Mouse (Mus musculus) limb, embryonic 15.5 days (tissue): ENCODE data around the gene Bola3. TPM values are rescaled to one million over a fixed set of nuclear protein-coding genes. Genes with fewer than 3 reads are reported as not detected.

Experiments used
- ATAC-seq: fragments of 200-750 bp; cut with Nextera tagmentation; 2 replicates; pipeline ENCODE4 v1.8.0; 2017; ENCODE audit warnings: low read depth, moderate TSS enrichment; ENCODE audit not compliant: insufficient number of reproducible peaks, low FRiP score, low TSS enrichment
- H3K27ac ChIP-seq: fragments of 300-500 bp; sonication (generic); 2 replicates; pipeline ENCODE4 v1.5.1; 2015; ENCODE audit warnings: moderate library complexity, mild to moderate bottlenecking, inconsistent platforms
- H3K27me3 ChIP-seq: fragments of 300-500 bp; sonication (generic); 2 replicates; pipeline ENCODE4 v1.6.1; 2015; ENCODE audit warnings: inconsistent platforms
- H3K36me3 ChIP-seq: fragments of 300-500 bp; sonication (generic); 2 replicates; pipeline ENCODE4 v1.6.1; 2015; ENCODE audit warnings: inconsistent platforms
- H3K4me1 ChIP-seq: fragments of 300-500 bp; sonication (generic); 2 replicates; pipeline ENCODE4 v1.6.1; 2015; ENCODE audit warnings: inconsistent platforms
- H3K4me2 ChIP-seq: fragments of 300-500 bp; sonication (generic); 2 replicates; pipeline ENCODE4 v1.6.1; 2015; ENCODE audit warnings: mild to moderate bottlenecking, inconsistent platforms
- H3K4me3 ChIP-seq: fragments of 300-500 bp; sonication (generic); 2 replicates; pipeline ENCODE4 v1.5.1; 2015; ENCODE audit warnings: mild to moderate bottlenecking, inconsistent platforms
- H3K9ac ChIP-seq: fragments of 300-500 bp; sonication (generic); 2 replicates; pipeline ENCODE4 v1.6.1; 2015; ENCODE audit warnings: inconsistent platforms
- H3K9me3 ChIP-seq: fragments of 300-500 bp; sonication (generic); 2 replicates; pipeline ENCODE4 v1.6.1; 2016; ENCODE audit warnings: inconsistent platforms
- WGBS: fragments of 180-500 bp; shearing (Covaris S2); methylation state at CpG from one replicate; pipeline ENCODE4 v1.1.7; 2015; 5-methylcytosine and 5-hydroxymethylcytosine counted together
- polyA plus RNA-seq: library from polyadenylated mRNA; unstranded; fragments of >200 nt; fragmentation: Nextera tagmentation; extraction: Ambion mirVana; gene quantifications from 2 replicates; pipeline ENCODE4 v1.2.1, GENCODE M21; 2015

The Bola3 gene
- polyA plus RNA-seq, 1 experiment from 2014 or later = 104 TPM

GRCm38 (mm10) chr6:83373704-83374300 lies 24.9 kb downstream of the Bola3 start:
- Histone ChIP-seq H3K27me3 (no peaks in the 10 kb centered on the region), H3K4me3 (no peak overlapping the region), H3K4me1 (no peaks in the 10 kb centered on the region), H3K4me2 (no peak overlapping the region), H3K9ac (no peak overlapping the region), H3K9me3 (no peaks in the 10 kb centered on the region), H3K36me3 (peaks cover 98% of the 10 kb centered on the region), H3K27ac (no peak overlapping the region)
- 88% methylated on average over 9 of the region's 9 CpGs for WGBS
- ATAC-seq = no peak

GRCm38 (mm10) chr6:83381510-83382491 lies 32.9 kb downstream of the Bola3 start:
- Histone ChIP-seq H3K9me3 (no peaks in the 10 kb centered on the region), H3K4me1 (no peaks in the 10 kb centered on the region), H3K9ac (no peak overlapping the region), H3K36me3 (peaks cover 79% of the 10 kb centered on the region), H3K27ac (no peak overlapping the region), H3K27me3 (no peaks in the 10 kb centered on the region), H3K4me3 (no peak overlapping the region), H3K4me2 (no peak overlapping the region)
- no peak for ATAC-seq
- 87% methylated on average over 10 of the region's 10 CpGs for WGBS

DNA sequence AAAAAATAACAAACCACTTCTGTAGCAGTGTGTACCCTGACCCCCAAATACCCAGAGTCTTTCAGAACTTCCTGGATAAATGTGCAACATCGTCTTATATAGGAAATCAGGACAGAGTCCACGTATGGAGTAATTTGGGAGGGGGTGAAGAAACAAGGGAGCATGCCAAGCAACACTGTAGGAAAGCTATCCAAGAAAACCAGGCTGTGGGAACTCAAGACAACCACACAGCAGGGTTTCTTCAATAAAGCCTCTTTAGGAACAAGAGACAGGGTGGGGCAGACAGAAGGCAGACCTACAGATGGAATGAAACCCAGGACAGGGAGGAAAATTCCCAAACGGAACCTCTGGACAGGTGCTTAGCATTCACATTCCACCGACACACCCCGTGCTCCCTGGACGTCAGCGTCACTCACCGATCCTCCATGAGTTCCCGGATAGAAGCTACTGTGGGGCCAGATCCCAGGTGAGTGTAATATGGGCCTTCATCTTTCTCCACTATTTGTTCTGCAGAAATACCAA lies 36.7 kb downstream of the Bola3 start:
- Histone ChIP-seq H3K4me1 (0 out of 2 replicates have a peak, but pooled peaks cover 1% of the 10 kb centered on the region), H3K9me3 (no peaks in the 10 kb centered on the region), H3K4me2 (no peak overlapping the region), H3K36me3 (peaks cover 43% of the 10 kb centered on the region), H3K27me3 (no peaks in the 10 kb centered on the region), H3K9ac (no peak overlapping the region), H3K4me3 (no peak overlapping the region), H3K27ac (no peak overlapping the region)
- ATAC-seq = no peak
- WGBS = 81% methylated on average over 9 of the region's 9 CpGs

DNA sequence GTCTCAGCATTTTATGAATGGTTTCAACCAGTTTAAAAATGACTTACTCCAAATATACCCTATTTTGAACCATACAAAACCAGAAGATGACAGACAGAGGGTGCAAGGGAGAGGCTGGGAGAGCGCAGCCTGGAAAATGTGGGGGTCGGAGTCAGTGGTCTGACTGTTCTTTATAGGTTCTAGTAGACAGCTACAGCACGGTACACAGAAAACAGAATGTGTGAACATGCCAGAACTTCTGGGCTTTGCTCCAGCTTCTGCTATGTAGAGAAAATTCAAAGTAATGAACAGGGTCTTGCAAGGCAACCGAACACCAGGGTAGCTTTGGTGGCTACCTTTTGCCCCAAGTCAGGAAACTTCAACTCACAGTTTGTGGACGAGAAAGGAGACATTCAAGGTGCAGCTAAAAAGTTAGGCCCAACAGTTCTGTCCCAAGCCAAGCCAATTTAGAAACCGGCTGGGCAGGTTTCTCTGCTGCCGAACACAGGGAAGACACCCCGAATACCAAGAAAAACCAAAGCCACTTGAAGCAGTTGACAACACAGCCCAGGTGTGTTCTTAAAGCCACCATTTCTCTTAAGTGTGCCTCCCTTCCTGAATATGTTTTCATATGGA lies 43.3 kb downstream of the Bola3 start:
- Histone ChIP-seq H3K9ac (no peak overlapping the region), H3K4me1 (peaks cover 20% of the 10 kb centered on the region), H3K4me2 (no peak overlapping the region), H3K27ac (peak overlapping the region; percentile 44; the same call in 1 of the 2 replicates), H3K27me3 (no peaks in the 10 kb centered on the region), H3K4me3 (no peak overlapping the region), H3K36me3 (peaks cover 47% of the 10 kb centered on the region), H3K9me3 (no peaks in the 10 kb centered on the region)
- ATAC-seq = no peak
- 45% methylated on average over 8 of the region's 8 CpGs for WGBS

GRCm38 (mm10) chr6:83394122-83394521 lies 45.2 kb downstream of the Bola3 start:
- H3K27ac ChIP-seq = no peak overlapping the region
- 93% methylated on average over 4 of the region's 4 CpGs for WGBS
- H3K27me3 ChIP-seq = no peaks in the 10 kb centered on the region

GRCm38 (mm10) chr6:83395544-83396229 lies 46.7 kb downstream of the Bola3 start:
- Histone ChIP-seq H3K27ac (no peak overlapping the region), H3K9ac (no peak overlapping the region), H3K4me3 (no peak overlapping the region), H3K9me3 (no peaks in the 10 kb centered on the region), H3K4me2 (no peak overlapping the region), H3K27me3 (no peaks in the 10 kb centered on the region), H3K36me3 (peaks cover 64% of the 10 kb centered on the region), H3K4me1 (peaks cover 31% of the 10 kb centered on the region)
- no peak for ATAC-seq
- 82% methylated on average over 15 of the region's 15 CpGs for WGBS

More at GRCm38 (mm10) chr6:83394122-83394521, 45.2 kb downstream of the Bola3 start:
- H3K4me1 ChIP-seq = peaks cover 25% of the 10 kb centered on the region
- no peak overlapping the region for H3K4me2 ChIP-seq
- no peak overlapping the region for H3K9ac ChIP-seq
- H3K36me3 ChIP-seq = peaks cover 54% of the 10 kb centered on the region
- H3K4me3 ChIP-seq = no peak overlapping the region
- ATAC-seq = no peak
- no peaks in the 10 kb centered on the region for H3K9me3 ChIP-seq

- Histone ChIP-seq H3K4me1 (peaks cover 22% of the 10 kb centered on the region), H3K9ac (no peak overlapping the region), H3K27me3 (no peaks in the 10 kb centered on the region), H3K36me3 (peaks cover 65% of the 10 kb centered on the region), H3K4me2 (no peak overlapping the region), H3K4me3 (no peak overlapping the region), H3K27ac (no peak overlapping the region), H3K9me3 (no peaks in the 10 kb centered on the region)
- 87% methylated on average over 2 of the region's 2 CpGs for WGBS
- no peak for ATAC-seq
Observed at GRCm38 (mm10) chr6:83396711-83397110, 47.8 kb downstream of the Bola3 start.

DNA sequence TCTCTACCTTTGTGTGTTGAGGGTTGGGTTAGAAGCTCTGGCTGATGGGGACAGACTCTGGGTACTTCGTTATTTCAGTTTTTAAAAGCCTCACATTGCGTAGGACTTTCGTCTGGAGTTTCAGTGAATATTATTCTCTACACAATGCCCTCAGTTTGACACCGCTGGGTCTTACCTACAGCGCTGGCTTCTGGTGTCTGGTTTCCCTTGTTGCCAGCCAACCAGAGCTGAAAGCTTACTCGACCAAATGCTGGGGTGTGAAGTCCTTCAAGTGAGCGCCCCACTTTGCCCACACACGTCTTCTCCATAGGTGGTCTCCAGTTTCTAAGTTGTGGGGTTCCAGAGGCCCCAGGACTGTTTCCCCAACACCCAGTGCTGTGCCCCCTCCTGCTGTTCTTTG lies 48.8 kb downstream of the Bola3 start:
- peaks cover 75% of the 10 kb centered on the region for H3K36me3 ChIP-seq
- H3K27ac ChIP-seq = peak overlapping the region; percentile 39

GRCm38 (mm10) chr6:83399790-83400189 lies 50.8 kb downstream of the Bola3 start:
- no peaks in the 10 kb centered on the region for H3K27me3 ChIP-seq
- H3K36me3 ChIP-seq = peaks cover 80% of the 10 kb centered on the region
- no peak overlapping the region for H3K9ac ChIP-seq
- H3K9me3 ChIP-seq = no peaks in the 10 kb centered on the region
- peaks cover 12% of the 10 kb centered on the region for H3K4me1 ChIP-seq
- no peak overlapping the region for H3K4me2 ChIP-seq
- no peak overlapping the region for H3K4me3 ChIP-seq
- WGBS = 60% methylated on average over 3 of the region's 3 CpGs
- no peak for ATAC-seq
- 0 out of 2 replicates have a peak overlapping the region, but pooled peaks have one; percentile 1 for H3K27ac ChIP-seq

More for the DNA sequence above, 48.8 kb downstream of the Bola3 start:
- Histone ChIP-seq H3K4me1 (peaks cover 14% of the 10 kb centered on the region), H3K27me3 (no peaks in the 10 kb centered on the region), H3K9me3 (no peaks in the 10 kb centered on the region), H3K4me2 (no peak overlapping the region), H3K4me3 (no peak overlapping the region), H3K9ac (no peak overlapping the region)
- ATAC-seq = no peak
- 52% methylated on average over 8 of the region's 8 CpGs for WGBS

GRCm38 (mm10) chr6:83403481-83403880 lies 54.5 kb downstream of the Bola3 start:
- Histone ChIP-seq H3K27ac (no peak overlapping the region), H3K27me3 (no peaks in the 10 kb centered on the region), H3K4me2 (no peak overlapping the region), H3K4me1 (peaks cover 7% of the 10 kb centered on the region), H3K9ac (no peak overlapping the region), H3K36me3 (peaks cover 55% of the 10 kb centered on the region), H3K9me3 (no peaks in the 10 kb centered on the region), H3K4me3 (no peak overlapping the region)
- no peak for ATAC-seq
- 80% methylated on average over 8 of the region's 8 CpGs for WGBS

DNA sequence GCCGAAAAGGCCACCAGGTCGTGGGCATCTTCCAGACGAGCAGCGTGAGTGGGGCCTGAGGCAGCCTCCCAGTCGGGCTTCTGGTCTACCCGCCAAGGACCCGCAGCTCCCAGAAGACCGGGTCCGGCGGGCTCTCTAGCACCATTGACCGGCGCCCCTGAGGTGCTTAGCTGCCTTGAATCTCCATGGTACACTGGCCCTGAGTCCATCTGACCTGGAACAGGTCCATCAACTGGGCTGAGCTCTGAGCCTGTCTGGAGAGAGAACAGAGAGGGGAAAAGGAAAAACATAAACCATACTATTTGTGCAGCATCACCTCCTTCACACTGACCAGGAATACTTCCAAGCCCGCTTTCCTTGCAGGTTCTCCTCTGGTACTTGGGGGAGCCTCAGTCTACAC lies 55.6 kb downstream of the Bola3 start:
- 91% methylated on average over 13 of the region's 13 CpGs for WGBS
- H3K36me3 ChIP-seq = peaks cover 51% of the 10 kb centered on the region
- no peak overlapping the region for H3K27ac ChIP-seq
- no peaks in the 10 kb centered on the region for H3K9me3 ChIP-seq
- H3K9ac ChIP-seq = no peak overlapping the region
- no peaks in the 10 kb centered on the region for H3K27me3 ChIP-seq
- no peak overlapping the region for H3K4me3 ChIP-seq
- no peak for ATAC-seq
- no peak overlapping the region for H3K4me2 ChIP-seq
- H3K4me1 ChIP-seq = peaks cover 11% of the 10 kb centered on the region; the same call in 1 of the 2 replicates
